Mouse (Mus musculus) liver, adult 2 months (tissue): Measurements from ENCODE around the gene Usp17lb.

ENCODE experiments used
- CTCF ChIP-seq: fragments of 200-500 bp; IDR thresholded peaks from 2 replicates; pipeline ENCODE4 v1.5.1; 2011; ENCODE audit warnings: low read depth, low read length, control low read depth
- POLR2A ChIP-seq: fragments of 200-500 bp; IDR thresholded peaks from 2 replicates; pipeline ENCODE4 v1.6.1; 2011; ENCODE audit warnings: low read length, control low read depth; ENCODE audit not compliant: insufficient read depth; ENCODE audit errors: extremely low read depth

- TF ChIP-seq POLR2A (no peak), CTCF (no peak)
Measured at GRCm38 (mm10) chr7:104842503-104842902, at the start of gene Usp17lb.
